12 mouse cellular contexts compared by ENCODE assay signal in genomic region chr10:118619601-118620000, GRCm38 (mm10).
"Had no signal": no experiment of that assay in that cellular context is flagged by ENCODE, and none has a peak within 500 bp of the region (broad histone marks: within the 10 kb centered on the region; RNA-seq: fewer than 3 reads in every experiment).

No protein-coding gene starts in this region.

- DNase-seq: retina, postnatal 1 day; right cerebral cortex, adult 18-20 months; right cerebral cortex, postnatal 14 days; right cerebral cortex, postnatal 25 days; right cerebral cortex, postnatal 4 days; spleen, adult 18-20 months; thymus, adult 18-20 months; thymus, adult 2 months; thymus, postnatal 14 days; thymus, postnatal 25 days; thymus, postnatal 36 days; thymus, postnatal 4 days had no signal
